Mouse (Mus musculus) liver, embryonic 14.5 days (tissue): ENCODE results near the gene Fosb.

Experiments
- CTCF ChIP-seq: IDR thresholded peaks from 2 replicates; pipeline ENCODE4 v1.5.1; 2016; ENCODE audit warnings: antibody characterized with exemption, low read depth, control low read depth
- EP300 ChIP-seq: IDR thresholded peaks from 2 replicates; pipeline ENCODE4 v1.6.1; 2016; ENCODE audit warnings: antibody characterized with exemption, low read depth

DNA sequence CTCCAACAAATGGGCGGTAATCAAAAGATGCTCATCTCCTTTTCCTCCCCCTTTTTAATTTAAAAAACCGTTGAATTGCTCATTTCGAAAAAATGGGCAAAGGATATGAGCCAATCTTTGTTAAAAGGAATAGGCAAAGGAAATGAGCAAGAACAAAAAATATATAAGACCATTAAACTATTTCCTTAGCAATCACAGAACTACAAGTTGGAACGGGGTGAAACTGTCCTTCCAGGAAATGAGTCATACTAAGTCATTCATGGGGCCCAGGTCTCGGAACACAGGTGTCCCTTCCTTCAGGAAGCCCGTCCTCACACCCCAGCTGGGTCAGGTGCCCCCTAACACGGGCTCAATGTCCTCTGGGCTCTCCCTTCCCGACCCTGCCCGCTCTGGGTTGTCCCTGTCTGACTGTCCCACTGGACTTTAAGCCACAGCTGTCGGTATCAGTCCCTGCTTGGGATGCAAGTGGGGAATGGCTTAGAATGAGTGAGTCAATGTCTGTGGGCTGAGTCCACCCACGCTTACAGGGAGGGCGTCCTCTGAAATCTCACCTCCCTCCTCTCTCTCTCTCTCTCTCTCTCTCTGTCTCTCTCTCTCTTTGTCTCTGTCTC, 34.5 kb upstream of the Fosb start, which contains the start of gene Ercc1:
- TF ChIP-seq CTCF: no peak
- no peak for TF ChIP-seq EP300
